Mouse (Mus musculus) right cerebral cortex, adult 18-20 months (tissue): ENCODE results near the gene Fxyd1.

Experiments used
- DNase-seq: peaks from one replicate; pipeline ENCODE4 v3.0.0; 2022; ENCODE audit warnings: mixed read lengths

The Fxyd1 gene

GRCm38 (mm10) chr7:31051321-31052021 is 5.5 kb downstream of the Fxyd1 start, which contains the start of gene Fxyd7:
TSS of gene Fxyd7 (minus strand) at chr7:31051467.
- no peak for DNase-seq

- DNase-seq, result peak; percentile 78
Observed at GRCm38 (mm10) chr7:31050921-31051320, 6.1 kb downstream of the Fxyd1 start.

- no peak for DNase-seq
Observed at GRCm38 (mm10) chr7:31050487-31050886, 6.5 kb downstream of the Fxyd1 start.

GRCm38 (mm10) chr7:31049846-31050281 is 7.1 kb downstream of the Fxyd1 start:
- DNase-seq, result peak; percentile 74

DNA sequence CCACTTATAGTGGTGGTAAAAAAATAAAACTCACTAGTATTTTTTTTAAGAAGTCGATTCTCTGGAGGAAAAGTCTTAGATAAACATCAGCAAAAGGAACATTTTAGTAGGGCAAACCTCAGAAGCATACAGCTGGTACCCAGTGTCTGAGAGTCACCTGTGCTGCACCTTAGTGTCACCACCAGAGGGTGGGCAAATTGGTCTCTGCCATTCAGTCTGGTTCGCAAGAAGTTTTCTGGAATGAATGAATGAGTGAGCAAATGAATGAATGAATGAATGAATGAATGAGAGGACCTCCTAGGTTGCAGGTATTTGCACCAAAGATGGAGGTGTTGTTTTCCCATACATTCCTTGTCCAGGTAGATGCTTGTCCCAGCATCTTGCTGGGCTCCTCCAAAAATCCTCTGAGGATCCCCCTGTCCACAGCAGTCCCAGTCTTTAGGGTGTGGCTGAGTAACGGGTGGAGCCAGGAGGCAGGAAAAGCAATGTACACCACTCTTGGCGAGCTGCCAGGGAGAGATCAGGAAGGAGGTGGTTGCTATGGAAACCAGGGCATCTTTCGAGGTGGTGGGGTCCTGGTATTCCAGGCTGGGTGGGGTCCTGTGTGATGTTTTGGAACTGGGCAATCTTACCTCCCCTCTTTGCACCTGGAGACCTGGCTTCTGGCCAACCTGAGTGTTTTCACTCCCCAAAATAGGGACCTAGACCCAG is 7.7 kb downstream of the Fxyd1 start:
- peak; percentile 64 for DNase-seq

DNA sequence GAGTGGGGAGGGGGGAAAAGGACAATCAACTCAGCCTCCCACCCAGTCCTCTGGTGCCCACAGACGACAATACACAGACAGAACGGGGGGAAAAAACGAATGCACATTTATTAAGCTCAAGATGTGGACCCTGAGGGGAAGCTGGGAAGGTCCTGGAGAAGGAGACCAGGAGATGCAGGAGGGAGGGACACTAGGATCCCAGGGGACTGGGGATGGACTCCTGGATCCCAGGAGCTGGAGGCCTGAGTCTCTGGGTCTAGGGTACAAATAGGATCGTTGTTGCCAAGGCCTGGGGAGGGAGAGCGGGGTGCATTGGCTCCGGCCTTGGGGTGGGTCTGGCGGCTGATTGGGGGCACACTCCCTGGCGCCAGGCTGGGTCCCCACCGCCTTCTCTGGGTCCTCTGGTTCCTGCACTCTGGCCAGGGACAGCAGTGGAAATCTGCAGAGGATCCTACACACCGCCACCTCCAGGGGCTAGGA is 14.5 kb downstream of the Fxyd1 start, which contains the start of gene Fxyd5:
TSS of gene Fxyd5 (minus strand) at position 51 of the 480 bp plus-strand sequence.
- no peak for DNase-seq

DNA sequence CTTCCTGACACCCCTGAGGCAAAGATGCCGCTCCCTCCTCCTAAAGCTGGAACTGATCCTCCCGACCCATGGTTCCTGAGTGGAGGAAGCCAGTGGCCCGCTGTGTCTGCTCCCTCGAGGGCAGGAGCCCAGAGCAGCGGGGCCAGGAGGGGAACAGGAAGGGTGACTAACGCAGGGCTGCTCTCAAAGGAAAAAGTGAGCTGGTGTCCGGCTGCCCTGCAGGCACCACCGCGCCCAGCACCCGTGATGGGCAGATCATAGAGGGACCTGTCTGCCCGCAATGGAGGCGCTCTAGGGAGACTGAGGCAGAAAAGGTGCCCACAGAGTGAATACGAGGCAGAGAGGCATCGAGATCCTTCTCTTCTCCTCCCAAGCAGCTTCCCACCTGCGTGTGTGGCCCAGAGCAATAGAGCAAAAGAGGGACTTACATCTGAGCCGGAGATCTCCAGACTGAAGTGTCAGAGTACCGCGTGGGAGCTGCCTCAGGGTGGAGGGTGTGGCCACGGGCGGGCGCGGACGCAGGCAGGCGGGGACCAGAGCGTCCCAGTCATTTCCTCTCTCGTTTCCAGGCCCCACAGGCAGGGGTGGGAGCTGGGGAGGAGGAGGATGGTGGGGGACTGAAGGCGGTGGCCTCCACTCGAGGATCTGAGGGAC is 15.2 kb downstream of the Fxyd1 start:
- no peak for DNase-seq

DNA sequence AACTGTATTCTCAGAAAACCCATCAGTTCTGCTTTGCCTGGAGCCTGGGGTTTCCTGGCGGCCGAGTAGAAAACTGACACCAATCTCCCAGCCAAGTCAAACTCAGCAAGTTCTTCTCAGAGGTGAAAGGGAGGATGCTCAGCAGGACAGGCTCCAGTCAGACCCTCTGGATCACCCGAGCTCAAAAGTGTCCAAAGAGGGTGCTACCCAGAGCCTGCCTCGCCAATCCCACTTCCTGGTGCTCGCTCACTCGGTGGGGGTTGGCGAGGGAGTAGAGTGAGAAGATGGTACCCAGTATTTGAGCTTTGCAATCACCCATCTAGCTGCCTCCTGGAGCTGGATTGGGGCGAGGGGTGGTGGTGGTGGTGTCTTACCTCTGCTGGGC is 16.0 kb downstream of the Fxyd1 start:
- no peak for DNase-seq

DNA sequence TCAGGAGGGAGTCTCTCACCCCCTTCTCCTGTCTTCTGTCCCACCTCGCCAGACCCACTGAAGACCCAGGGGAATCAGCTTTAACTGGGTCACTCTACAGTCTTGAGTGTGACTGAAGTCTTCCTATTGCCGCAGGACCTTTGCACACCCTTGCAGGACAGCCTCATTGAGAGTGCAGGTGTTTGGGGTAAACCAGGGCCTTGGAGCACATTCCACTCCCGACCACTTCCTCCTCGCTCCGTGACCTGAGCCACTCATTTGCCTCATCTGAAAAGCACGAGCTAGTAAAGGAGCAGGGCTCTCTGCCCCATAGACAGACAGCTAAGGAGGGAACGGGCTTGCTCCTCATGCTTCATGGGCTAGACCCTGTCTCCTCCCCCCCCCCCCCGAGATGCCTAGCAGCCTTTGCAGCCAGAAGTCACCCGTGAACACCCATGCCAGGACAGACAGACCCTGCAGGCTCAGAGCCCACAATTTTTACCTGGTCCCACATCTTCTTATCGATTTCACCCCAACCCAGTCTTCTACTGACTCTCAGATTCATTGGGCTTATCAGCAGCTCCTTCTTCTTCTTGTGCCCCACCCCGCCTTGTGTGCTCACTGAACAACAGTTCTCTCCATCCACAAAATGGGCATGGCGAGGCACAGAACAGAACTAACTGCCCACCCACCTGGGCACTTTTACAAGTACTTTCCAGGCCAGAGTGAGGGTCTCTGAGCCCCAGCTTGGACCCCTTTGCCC is 16.5 kb downstream of the Fxyd1 start:
- no peak for DNase-seq

DNA sequence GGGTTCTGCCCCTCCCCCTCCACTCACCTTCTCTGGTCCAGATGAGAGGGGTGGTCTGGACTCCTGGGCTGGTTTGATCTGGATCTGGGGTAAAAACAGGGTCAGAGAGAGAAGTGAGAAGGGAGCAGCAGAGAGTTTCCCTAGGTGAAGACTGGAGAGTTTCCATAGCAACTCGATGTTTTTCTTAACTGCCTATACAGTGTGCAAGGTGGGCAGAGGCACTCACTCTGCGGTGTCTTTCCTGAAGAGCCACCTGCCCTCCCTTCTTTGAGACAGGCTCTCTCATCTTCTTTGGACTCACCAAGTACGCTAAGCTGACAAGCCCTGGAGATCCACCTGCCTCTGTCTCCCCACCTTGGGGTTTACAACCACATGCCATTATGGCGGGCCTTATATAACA is 18.0 kb downstream of the Fxyd1 start:
- DNase-seq, result no peak

DNA sequence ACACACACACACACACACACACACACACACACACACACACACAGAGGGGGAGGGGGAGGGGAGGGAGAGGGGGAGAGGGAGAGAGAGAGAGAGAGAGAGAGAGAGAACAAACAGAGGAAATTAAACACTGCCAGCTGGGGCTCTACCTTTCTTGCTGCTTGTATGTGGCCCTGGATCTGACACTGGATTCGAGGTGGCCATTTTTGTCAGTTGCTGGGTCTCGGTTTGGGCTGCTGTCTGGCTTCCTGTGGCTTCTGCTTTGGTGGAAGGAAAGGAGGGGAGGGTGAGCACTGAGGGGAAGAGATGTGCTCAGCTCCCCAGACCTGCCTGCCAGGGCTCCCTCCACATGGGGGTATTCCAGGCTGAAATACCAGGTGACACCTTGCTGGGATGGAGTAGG is 19.3 kb downstream of the Fxyd1 start:
- DNase-seq, result no peak

DNA sequence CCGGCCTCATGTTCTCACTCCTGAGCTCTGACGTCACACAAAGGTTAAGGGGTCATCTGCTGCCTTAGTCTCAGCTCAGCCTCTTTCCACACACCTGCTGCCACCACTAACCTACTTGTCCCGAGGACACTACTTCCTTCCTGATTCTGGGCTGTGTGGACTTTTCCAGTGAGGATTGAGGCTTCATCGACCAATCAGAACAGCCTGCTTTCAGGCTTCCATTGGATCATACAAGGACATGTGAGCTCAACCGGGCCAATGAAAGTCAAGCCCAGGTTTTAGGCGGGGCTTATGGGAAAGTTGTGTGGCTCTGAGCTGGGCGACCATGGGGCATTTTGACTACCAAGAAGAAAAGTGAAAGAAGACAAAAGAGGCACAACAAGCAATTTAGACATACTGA is 20.1 kb downstream of the Fxyd1 start:
- DNase-seq, result no peak

DNA sequence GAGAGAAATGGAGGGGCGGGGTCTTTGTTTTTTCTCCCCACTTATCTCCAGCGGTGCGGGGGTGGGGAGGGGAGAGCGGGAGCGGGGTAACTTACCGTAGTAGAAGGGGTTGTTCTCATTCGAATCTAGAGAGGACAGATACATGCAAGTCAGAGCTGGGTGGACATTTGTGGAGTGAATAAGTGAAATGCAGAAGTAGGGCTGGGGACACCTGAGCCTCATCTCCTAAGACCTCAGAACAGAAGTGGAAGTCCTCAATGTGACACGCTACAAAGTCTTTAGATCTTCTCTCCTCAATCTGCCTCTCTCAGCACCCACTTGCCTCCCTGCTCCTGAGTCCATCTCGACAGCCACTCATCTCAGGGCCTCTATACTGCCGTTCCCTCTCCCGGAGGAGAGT is 21.7 kb downstream of the Fxyd1 start:
- DNase-seq, result no peak

GRCm38 (mm10) chr7:31034789-31035188 is 22.2 kb downstream of the Fxyd1 start:
- DNase-seq, result no peak

DNA sequence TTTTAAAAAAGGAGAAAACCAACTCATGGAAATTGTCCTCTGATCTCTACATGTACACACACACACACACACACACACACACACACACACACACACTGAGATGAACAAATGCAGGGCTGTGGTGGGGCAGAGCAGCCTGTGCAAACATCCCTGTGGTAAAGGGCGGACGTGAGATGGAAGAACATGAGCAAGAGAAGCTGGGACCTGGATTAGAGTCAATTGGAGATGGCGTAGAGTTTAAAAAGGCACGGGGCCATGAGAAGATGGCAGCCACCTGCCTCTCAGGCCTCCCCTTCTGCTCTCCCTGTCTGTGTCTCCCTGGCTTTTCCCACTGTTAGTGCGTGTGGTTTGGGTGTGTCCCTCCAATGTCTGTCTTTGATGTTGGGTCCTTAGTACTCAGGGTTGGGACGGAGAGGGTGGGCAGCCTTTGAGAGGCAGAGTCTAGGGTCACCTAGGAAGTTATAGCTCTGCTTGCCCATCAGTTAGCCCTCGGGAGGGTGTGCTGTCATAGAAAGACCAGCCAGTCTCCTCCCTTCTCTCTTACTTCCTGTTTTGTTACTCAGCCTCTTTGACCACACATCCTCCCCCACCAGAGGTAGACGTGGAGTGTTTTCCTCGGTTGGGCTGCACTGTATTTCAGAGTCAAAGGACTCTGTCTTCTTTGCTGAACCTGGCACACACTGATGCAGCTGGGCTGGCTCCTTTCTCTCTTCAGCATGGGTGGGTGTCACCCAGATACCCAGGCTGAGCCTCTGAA is 23.4 kb downstream of the Fxyd1 start:
- no peak for DNase-seq

- no peak for DNase-seq
Observed at GRCm38 (mm10) chr7:31031731-31032130, 25.3 kb downstream of the Fxyd1 start.

DNA sequence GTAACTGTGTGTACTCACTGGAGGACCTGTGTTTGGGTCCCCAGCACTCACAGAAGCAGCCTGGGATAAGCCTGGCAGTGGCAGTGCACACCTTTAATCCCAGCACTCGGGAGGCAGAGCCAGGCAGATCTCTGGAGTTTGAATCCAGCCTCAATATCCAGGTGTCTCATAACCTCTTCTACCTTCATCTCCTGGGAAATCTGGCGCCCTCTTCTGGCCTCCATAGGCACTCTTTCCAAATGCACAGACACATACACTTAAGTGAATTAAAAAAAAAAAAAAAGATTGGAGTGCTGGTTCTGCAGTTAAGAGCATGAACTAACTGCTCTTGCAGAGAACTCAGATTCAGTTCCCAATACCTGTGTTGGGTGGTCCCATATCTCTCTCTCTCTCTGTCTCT is 26.3 kb downstream of the Fxyd1 start:
- no peak for DNase-seq

GRCm38 (mm10) chr7:31028609-31029008 is 28.4 kb downstream of the Fxyd1 start:
- DNase-seq, result no peak

DNA sequence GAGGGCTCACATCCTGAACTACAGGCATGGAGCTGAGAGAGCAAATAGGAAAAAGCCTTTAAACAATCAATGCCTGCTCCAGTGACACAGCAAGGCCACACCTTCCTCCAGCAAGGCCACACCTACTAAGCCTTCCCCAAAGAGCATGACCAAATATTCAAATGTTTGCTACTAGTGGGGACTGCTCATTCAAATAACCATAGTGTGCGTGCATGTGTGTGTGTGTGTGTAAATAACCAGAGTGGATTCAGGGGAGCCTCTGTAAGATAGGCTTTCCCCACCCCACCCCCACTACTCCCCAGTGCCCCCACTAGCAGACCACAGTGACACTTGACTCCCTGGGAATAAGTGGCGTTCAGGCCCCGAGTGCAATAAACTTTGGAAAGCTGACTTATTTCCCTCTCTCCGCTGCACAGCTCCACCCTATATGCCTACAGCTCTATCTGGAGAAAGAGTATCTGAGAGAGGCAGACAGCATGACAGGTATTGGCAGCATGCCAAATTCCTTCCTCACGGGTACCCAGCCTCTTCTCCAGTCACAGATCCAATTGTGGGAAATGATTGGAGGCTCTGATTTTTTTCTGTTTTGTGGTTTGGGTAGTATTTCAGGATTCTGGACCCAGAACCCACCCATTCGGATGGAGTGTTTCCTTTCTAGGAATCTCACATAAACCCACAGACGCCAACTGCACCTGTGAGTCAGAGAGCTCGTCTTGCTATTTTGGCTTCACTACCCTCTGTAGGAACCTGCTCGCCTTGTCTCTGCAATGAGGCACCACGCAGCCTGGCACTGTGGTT is 39.7 kb downstream of the Fxyd1 start:
- peak; percentile 89 for DNase-seq

- DNase-seq, result no peak
Observed at GRCm38 (mm10) chr7:31012971-31013370, 44.0 kb downstream of the Fxyd1 start.

GRCm38 (mm10) chr7:31008889-31009288 is 48.1 kb downstream of the Fxyd1 start:
- DNase-seq, result no peak
